Mouse (Mus musculus) lung, postnatal 0 days (tissue): ENCODE data around the gene Aff3. TPM values are rescaled to one million over a fixed set of nuclear protein-coding genes. Genes with fewer than 3 reads are reported as not detected.

Experiments
- ATAC-seq: fragments of 200-750 bp; cut with Nextera tagmentation; 2 replicates; pipeline ENCODE4 v1.8.0; 2017; ENCODE audit warnings: moderate library complexity
- DNase-seq: peaks from one replicate; pipeline ENCODE4 v3.0.0-alpha.2; 2016; ENCODE audit warnings: low spot score
- H3K27ac ChIP-seq: fragments of 300-500 bp; sonication (generic); 2 replicates; pipeline ENCODE4 v1.5.1; 2014; ENCODE audit warnings: antibody characterized with exemption, mild to moderate bottlenecking, low read length, mixed read lengths
- H3K27me3 ChIP-seq: fragments of 300-500 bp; sonication (generic); replicated peaks from 2 replicates; pipeline ENCODE4 v1.6.1; 2014; ENCODE audit warnings: low read length, mixed read lengths; ENCODE audit not compliant: insufficient read depth
- H3K36me3 ChIP-seq: fragments of 300-500 bp; sonication (generic); 2 replicates; pipeline ENCODE4 v1.6.1; 2014; ENCODE audit warnings: low read length, mixed read lengths; ENCODE audit not compliant: insufficient read depth
- H3K4me1 ChIP-seq: fragments of 300-500 bp; sonication (generic); 2 replicates; pipeline ENCODE4 v1.6.1; 2014; ENCODE audit warnings: antibody characterized with exemption, low read depth, low read length, mixed read lengths; ENCODE audit not compliant: insufficient read depth
- H3K4me2 ChIP-seq: fragments of 300-500 bp; sonication (generic); replicated peaks from 2 replicates; pipeline ENCODE4 v1.6.1; 2014; ENCODE audit warnings: low read depth, mild to moderate bottlenecking, low read length, moderate library complexity, mixed read lengths
- H3K4me3 ChIP-seq: fragments of 300-500 bp; sonication (generic); 2 replicates; pipeline ENCODE4 v1.5.1; 2014; ENCODE audit warnings: low read depth, low read length
- H3K9ac ChIP-seq: fragments of 300-500 bp; sonication (generic); replicated peaks from 2 replicates; pipeline ENCODE4 v1.6.1; 2014; ENCODE audit warnings: low read depth, mild to moderate bottlenecking
- H3K9me3 ChIP-seq: fragments of 300-500 bp; sonication (generic); 2 replicates; pipeline ENCODE4 v1.6.1; 2016; ENCODE audit warnings: low read length, mixed read lengths
- CTCF ChIP-seq: IDR thresholded peaks from 2 replicates; pipeline ENCODE4 v1.5.1; 2016; ENCODE audit warnings: antibody characterized with exemption, mild to moderate bottlenecking
- EP300 ChIP-seq: IDR thresholded peaks from 2 replicates; pipeline ENCODE4 v1.6.1; 2016; ENCODE audit warnings: antibody characterized with exemption, mild to moderate bottlenecking, control low read depth
- WGBS: fragments of 180-500 bp; shearing (Covaris S2); extraction: QIAGEN DNeasy Blood & Tissue Kit; methylation state at CpG from one replicate; pipeline ENCODE4 v1.1.7; 2014; 5-methylcytosine and 5-hydroxymethylcytosine counted together
- polyA plus RNA-seq: library from polyadenylated mRNA; unstranded; fragments of >200 nt; fragmentation: Nextera tagmentation; extraction: Ambion mirVana; gene quantifications from 2 replicates; pipeline ENCODE4 v1.2.1, GENCODE M21; 2015

Aff3 gene
- polyA plus RNA-seq, 1 experiment from 2014 or later = 5.9 TPM

DNA sequence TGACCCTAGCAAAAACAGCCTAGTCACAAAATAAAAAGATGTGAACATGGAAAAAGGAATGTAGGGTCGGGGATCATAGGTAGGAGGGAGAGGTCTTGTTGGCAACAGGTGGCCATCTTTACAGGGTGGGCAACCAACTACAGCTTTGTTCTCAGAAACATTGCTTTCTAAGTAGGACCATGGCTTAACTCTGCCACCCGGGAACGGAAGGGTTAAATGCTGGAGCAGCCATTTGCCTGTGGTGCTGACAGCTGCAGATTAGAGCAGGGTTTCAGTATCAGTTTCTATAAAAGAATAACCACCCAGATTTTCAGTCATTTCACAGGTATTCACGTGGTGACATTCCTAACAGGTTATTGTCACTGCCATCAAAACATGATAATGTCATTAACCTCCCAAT is 317.4 kb downstream of the Aff3 start:
- Histone ChIP-seq H3K27me3 (no peaks in the 10 kb centered on the region), H3K9ac (no peak overlapping the region), H3K4me3 (no peak overlapping the region), H3K4me2 (no peak overlapping the region), H3K9me3 (no peaks in the 10 kb centered on the region), H3K36me3 (no peaks in the 10 kb centered on the region), H3K4me1 (no peaks in the 10 kb centered on the region), H3K27ac (no peak overlapping the region)
- ATAC-seq (no peak), DNase-seq (no peak)
- no peak for TF ChIP-seq EP300
- 81% methylated on average over 4 of the region's 4 CpGs for WGBS

DNA sequence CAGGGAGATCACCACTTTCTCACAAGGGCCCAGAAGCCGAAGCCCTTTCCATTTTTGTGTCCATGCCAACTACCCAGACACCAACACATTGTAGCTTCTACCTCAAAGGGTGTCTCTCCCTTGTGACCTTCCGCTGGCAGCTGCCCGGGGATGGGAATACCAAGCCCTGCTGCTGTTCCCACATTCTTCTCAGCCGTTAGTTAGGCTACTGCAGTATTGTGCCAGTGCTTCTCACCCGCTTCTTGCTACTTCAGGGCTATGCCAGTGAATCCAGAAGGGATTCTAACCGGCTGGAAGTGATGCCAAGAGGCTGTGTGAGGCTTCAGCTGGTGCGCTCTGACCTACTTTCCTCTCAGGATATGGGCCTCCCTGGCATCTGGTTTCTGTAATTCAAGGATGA is 330.5 kb downstream of the Aff3 start:
- no peak overlapping the region for H3K27ac ChIP-seq
- ATAC-seq (no peak), DNase-seq (no peak)
- H3K4me2 ChIP-seq = no peak overlapping the region
- no peaks in the 10 kb centered on the region for H3K9me3 ChIP-seq
- H3K36me3 ChIP-seq = no peaks in the 10 kb centered on the region
- no peaks in the 10 kb centered on the region for H3K27me3 ChIP-seq
- H3K4me1 ChIP-seq = no peaks in the 10 kb centered on the region
- H3K4me3 ChIP-seq = no peak overlapping the region
- no peak for TF ChIP-seq CTCF
- no peak for TF ChIP-seq EP300
- 79% methylated on average over 7 of the region's 7 CpGs for WGBS
- H3K9ac ChIP-seq = no peak overlapping the region

DNA sequence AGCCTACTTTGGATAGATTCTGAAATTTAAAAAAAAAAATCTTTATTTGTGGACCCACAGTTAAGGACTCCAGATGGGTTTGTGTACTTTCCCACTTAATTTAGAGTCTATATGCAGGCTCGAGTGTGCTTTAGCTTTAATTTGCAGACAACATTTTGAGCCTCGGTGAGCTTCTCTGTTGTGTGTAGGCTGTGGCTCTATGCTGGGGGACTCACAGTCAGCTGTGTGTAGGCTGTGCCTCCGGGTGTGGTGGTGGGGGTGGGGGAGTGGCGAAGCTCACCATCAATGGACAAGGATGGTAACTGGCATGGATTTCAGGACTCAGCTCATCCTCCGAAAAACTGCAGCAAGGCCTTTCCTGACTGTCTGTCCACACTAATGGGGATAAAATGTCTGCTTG is 331.8 kb downstream of the Aff3 start:
- H3K27me3 ChIP-seq = no peaks in the 10 kb centered on the region
- H3K9ac ChIP-seq = no peak overlapping the region
- 83% methylated on average over 5 of the region's 5 CpGs for WGBS
- H3K27ac ChIP-seq = no peak overlapping the region
- H3K4me2 ChIP-seq = no peak overlapping the region
- ATAC-seq = no peak
- no peak overlapping the region for H3K4me3 ChIP-seq
- H3K4me1 ChIP-seq = no peaks in the 10 kb centered on the region
- no peaks in the 10 kb centered on the region for H3K36me3 ChIP-seq
- no peak for DNase-seq
- no peaks in the 10 kb centered on the region for H3K9me3 ChIP-seq
- TF ChIP-seq EP300 (no peak), CTCF (no peak)

DNA sequence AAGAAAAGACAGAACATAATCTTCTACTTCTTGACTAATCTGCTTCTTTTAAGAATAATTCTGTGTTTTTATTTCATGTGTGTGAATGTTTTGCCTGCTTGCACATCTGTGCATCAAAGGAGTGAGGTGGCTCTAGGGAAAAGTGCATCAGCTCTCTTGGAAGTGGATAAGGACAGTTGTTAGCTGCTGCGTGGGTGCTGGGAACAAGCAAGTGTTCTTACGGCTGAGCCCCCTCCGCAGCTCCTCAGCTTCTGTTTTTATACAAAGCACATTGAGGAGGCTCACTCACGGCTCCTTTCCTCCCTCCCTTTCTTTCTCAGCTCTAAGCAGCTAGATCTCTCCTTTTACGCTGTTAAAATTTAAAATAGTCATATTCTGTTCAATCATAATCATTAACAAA is 340.5 kb downstream of the Aff3 start:
- no peaks in the 10 kb centered on the region for H3K4me1 ChIP-seq
- no peak for TF ChIP-seq CTCF
- no peak for TF ChIP-seq EP300

DNA sequence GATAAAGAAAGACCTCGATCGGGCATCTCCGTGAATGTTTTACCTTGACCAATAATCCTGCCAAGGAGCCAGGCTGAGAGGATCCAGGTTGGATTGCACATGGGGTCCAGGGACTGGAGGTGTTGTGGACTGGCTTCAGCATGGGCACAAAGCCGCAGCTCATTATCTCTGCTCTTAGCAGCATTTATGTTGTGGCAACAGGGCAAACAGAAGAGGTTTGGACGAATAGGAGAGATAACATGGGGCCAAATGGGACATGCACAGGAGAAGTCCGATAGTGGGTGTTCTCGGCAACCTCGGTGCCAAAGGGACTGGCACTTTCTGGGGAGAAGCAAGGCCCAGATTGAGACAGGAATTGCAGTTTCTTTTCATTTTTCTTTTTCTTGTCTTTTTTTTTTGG is 342.9 kb downstream of the Aff3 start:
- H3K4me2 ChIP-seq = no peak overlapping the region
- TF ChIP-seq EP300 (no peak), CTCF (no peak)
- no peaks in the 10 kb centered on the region for H3K4me1 ChIP-seq
- no peak overlapping the region for H3K4me3 ChIP-seq
- H3K9me3 ChIP-seq = no peaks in the 10 kb centered on the region
- ATAC-seq (no peak), DNase-seq (no peak)
- no peak overlapping the region for H3K27ac ChIP-seq
- no peaks in the 10 kb centered on the region for H3K36me3 ChIP-seq
- H3K27me3 ChIP-seq = no peaks in the 10 kb centered on the region
- H3K9ac ChIP-seq = no peak overlapping the region
- WGBS = 85% methylated on average over 8 of the region's 8 CpGs

More for the DNA sequence above, 340.5 kb downstream of the Aff3 start:
- WGBS = 79% methylated on average over 5 of the region's 5 CpGs
- no peak overlapping the region for H3K27ac ChIP-seq
- no peak overlapping the region for H3K4me2 ChIP-seq
- ATAC-seq (no peak), DNase-seq (no peak)
- H3K9ac ChIP-seq = no peak overlapping the region
- H3K4me3 ChIP-seq = no peak overlapping the region
- no peaks in the 10 kb centered on the region for H3K36me3 ChIP-seq
- H3K27me3 ChIP-seq = no peaks in the 10 kb centered on the region
- H3K9me3 ChIP-seq = no peaks in the 10 kb centered on the region

DNA sequence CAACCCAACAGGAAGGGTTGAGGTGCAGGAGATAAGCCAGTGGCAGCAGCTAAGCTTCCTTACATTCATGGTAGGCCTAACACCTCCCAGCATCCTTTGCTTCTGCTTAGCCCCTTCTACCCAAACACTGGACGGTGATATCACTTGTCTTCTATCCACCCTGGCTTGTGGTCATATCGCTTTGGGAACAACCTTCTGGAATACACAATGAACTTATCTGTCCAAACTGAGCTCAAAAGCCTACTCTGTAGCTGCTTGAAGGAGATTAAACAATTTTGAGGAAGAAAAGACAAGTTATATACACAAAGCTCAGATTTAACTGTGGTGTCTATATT is 343.8 kb downstream of the Aff3 start:
- ATAC-seq (no peak), DNase-seq (no peak)
- H3K27me3 ChIP-seq = no peaks in the 10 kb centered on the region
- no peak overlapping the region for H3K9ac ChIP-seq
- no peak for TF ChIP-seq EP300
- no peak for TF ChIP-seq CTCF
- 70% methylated on average over 2 of the region's 2 CpGs for WGBS
- no peaks in the 10 kb centered on the region for H3K4me1 ChIP-seq
- H3K27ac ChIP-seq = no peak overlapping the region
- no peaks in the 10 kb centered on the region for H3K9me3 ChIP-seq
- H3K4me2 ChIP-seq = no peak overlapping the region
- no peak overlapping the region for H3K4me3 ChIP-seq
- no peaks in the 10 kb centered on the region for H3K36me3 ChIP-seq
